Mouse (Mus musculus): ENCODE data around the gene Snd1.

DNA sequence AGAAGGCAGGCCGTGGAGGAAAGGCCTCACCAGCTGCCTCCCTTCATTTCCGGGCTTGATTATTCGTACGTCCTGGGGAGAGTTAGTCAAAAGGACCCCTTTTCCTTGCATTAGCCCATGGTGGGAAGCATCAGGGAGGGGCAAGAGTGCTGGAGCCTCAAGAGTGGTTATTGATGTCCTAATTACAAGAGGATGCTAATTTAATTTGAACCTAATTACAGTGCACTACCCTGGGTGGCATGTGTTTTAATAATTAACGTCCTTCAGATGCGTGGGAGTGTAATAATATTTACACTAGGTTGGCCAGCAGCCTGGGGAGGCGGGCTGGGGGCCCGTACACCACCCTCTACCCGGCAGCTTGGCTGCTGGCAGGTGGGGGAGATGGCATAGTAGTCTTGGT is 416.5 kb downstream of the Snd1 start:
- TF ChIP-seq CTCF (IDR thresholded peaks at IDR 0.05; ENCODE audit: low read depth) (no peak), EP300 (IDR thresholded peaks at IDR 0.05; ENCODE audit: low read depth) (no peak)

All from liver, embryonic 14.5 days (tissue).